Mouse (Mus musculus) left cerebral cortex, adult 11 months (tissue): Measurements from ENCODE around the gene Prlr.

Source experiments
- DNase-seq: peaks from one replicate; pipeline ENCODE4 v3.0.0; 2022; ENCODE audit warnings: low spot score

Gene Prlr

GRCm38 (mm10) chr15:10235977-10236376 is 58.9 kb downstream of the Prlr start:
- no peak for DNase-seq

GRCm38 (mm10) chr15:10236812-10237211 is 59.8 kb downstream of the Prlr start:
- DNase-seq, result no peak

GRCm38 (mm10) chr15:10238454-10238853 is 61.4 kb downstream of the Prlr start:
- no peak for DNase-seq

- no peak for DNase-seq
These were observed 63.3 kb downstream of the Prlr start for GRCm38 (mm10) chr15:10240228-10240795.

- DNase-seq, result no peak
These were observed 65.2 kb downstream of the Prlr start for GRCm38 (mm10) chr15:10242250-10242649.

GRCm38 (mm10) chr15:10249285-10249684 is 72.2 kb downstream of the Prlr start:
- DNase-seq, result no peak

GRCm38 (mm10) chr15:10250784-10251183 is 73.7 kb downstream of the Prlr start:
- DNase-seq, result no peak

- no peak for DNase-seq
These were observed 75.5 kb downstream of the Prlr start for GRCm38 (mm10) chr15:10252526-10252925.

- DNase-seq, result no peak
These were observed 85.2 kb downstream of the Prlr start for GRCm38 (mm10) chr15:10262219-10262618.

GRCm38 (mm10) chr15:10262641-10263040 is 85.6 kb downstream of the Prlr start:
- no peak for DNase-seq

- no peak for DNase-seq
These were observed 86.4 kb downstream of the Prlr start for GRCm38 (mm10) chr15:10263420-10263819.

- no peak for DNase-seq
These were observed 87.8 kb downstream of the Prlr start for GRCm38 (mm10) chr15:10264885-10265284.

GRCm38 (mm10) chr15:10267251-10267650 is 90.2 kb downstream of the Prlr start:
- no peak for DNase-seq

- no peak for DNase-seq
These were observed 99.3 kb downstream of the Prlr start for GRCm38 (mm10) chr15:10276386-10276785.

- DNase-seq, result no peak
These were observed 100.4 kb downstream of the Prlr start for GRCm38 (mm10) chr15:10277461-10277860.

GRCm38 (mm10) chr15:10281546-10281945 is 104.5 kb downstream of the Prlr start:
- DNase-seq, result no peak

GRCm38 (mm10) chr15:10283661-10284060 is 106.6 kb downstream of the Prlr start:
- DNase-seq, result no peak

GRCm38 (mm10) chr15:10296570-10296969 is 119.5 kb downstream of the Prlr start:
- no peak for DNase-seq

- DNase-seq, result no peak
These were observed 121.0 kb downstream of the Prlr start for GRCm38 (mm10) chr15:10298058-10298457.

GRCm38 (mm10) chr15:10299467-10299866 is 122.4 kb downstream of the Prlr start:
- DNase-seq, result no peak

- peak; percentile 2 for DNase-seq
These were observed 129.4 kb downstream of the Prlr start for GRCm38 (mm10) chr15:10306461-10306860.

- DNase-seq, result no peak
These were observed 134.8 kb downstream of the Prlr start for GRCm38 (mm10) chr15:10311826-10312225.

- peak; percentile 19 for DNase-seq
These were observed 136.8 kb downstream of the Prlr start for GRCm38 (mm10) chr15:10313522-10314455.
